11 mouse cellular contexts compared by ENCODE assay signal in the genomic region with DNA sequence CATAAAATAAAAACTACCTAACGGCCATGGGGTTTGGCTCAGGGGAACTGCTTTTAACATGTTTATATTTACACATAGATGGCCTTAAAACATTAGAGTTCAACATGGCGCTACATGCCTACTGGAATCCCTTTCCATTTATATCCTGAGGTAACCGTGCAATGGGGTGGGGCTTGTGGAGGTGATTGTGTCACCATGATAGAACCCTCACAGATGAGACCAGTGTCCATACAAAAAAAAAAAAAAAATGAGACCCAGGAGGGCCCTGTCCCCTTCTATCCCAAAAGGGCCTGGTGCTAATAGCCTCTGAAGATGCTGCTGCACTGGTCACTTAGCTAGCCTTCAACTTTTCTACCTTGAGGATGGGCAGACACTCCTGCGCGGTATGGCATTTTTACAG.
DNase-seq lines count a peak whose midpoint lies in the region; ATAC-seq and TF ChIP-seq lines count a peak whose summit lies in the region.
"Had no signal": no experiment of that assay in that cellular context is flagged by ENCODE, and none has a peak within 500 bp of the region (broad histone marks: within the 10 kb centered on the region; RNA-seq: fewer than 3 reads in every experiment).

No protein-coding gene starts in this region.

- H3K9me3 ChIP-seq in liver, embryonic 12.5 days (replicated peaks) = no peaks in the 10 kb centered on the region
- H3K9me3 ChIP-seq: embryonic facial prominence, embryonic 13.5 days had no signal

- H3K4me3 ChIP-seq in kidney, adult 2 months (ENCODE audit: insufficient read depth, low read depth, low read length) = no peak overlapping the region
- no peak overlapping the region for H3K4me3 ChIP-seq in spleen, adult 2 months (ENCODE audit: extremely low read depth, insufficient read depth, insufficient read length)
- H3K4me3 ChIP-seq in liver, embryonic 12.5 days = no peak overlapping the region
- H3K4me3 ChIP-seq: embryonic facial prominence, embryonic 13.5 days had no signal

- H3K27ac ChIP-seq in kidney, adult 2 months (ENCODE audit: insufficient read depth, low read depth, low read length) = peak overlapping the region; percentile 51
- H3K27ac ChIP-seq in spleen, adult 2 months (ENCODE audit: insufficient read depth, low read length) = peak overlapping the region; percentile 79
- peak overlapping the region; percentile 98 for H3K27ac ChIP-seq in liver, embryonic 12.5 days
- H3K27ac ChIP-seq: embryonic facial prominence, embryonic 13.5 days had no signal

- peaks cover 45% of the 10 kb centered on the region for H3K4me1 ChIP-seq in kidney, adult 2 months (ENCODE audit: control insufficient read depth, insufficient read depth, low read length)
- peaks cover 51% of the 10 kb centered on the region for H3K4me1 ChIP-seq in spleen, adult 2 months (ENCODE audit: control insufficient read depth, insufficient read depth, insufficient read length)
- peaks cover 91% of the 10 kb centered on the region for H3K4me1 ChIP-seq in liver, embryonic 12.5 days

- TF ChIP-seq CTCF in kidney, adult 2 months (conservative IDR thresholded peaks at IDR 0.05; ENCODE audit: insufficient read depth, insufficient read length, low read depth, low read length) = no peak
- no peak for TF ChIP-seq CTCF in spleen, adult 2 months (IDR thresholded peaks at IDR 0.05; ENCODE audit: extremely low read depth, insufficient read depth, insufficient read length, insufficient replicate concordance)

- H3K4me2 ChIP-seq in liver, embryonic 12.5 days = peak overlapping the region; percentile 77; the same call in 1 of the 2 replicates
- H3K4me2 ChIP-seq: embryonic facial prominence, embryonic 13.5 days had no signal

- WGBS in kidney, adult 2 months = 83% methylated on average over 5 of the region's 5 CpGs
- WGBS in spleen, adult 2 months = 90% methylated on average over 5 of the region's 5 CpGs
- WGBS in liver, embryonic 12.5 days (ENCODE audit: insufficient replicate concordance) = 77% methylated on average over 5 of the region's 5 CpGs

- H3K9ac ChIP-seq in liver, embryonic 12.5 days = peak overlapping the region; percentile 69; the same call in 1 of the 2 replicates
- H3K9ac ChIP-seq: embryonic facial prominence, embryonic 13.5 days had no signal

- no peak for ATAC-seq in liver, embryonic 12.5 days

- no peaks in the 10 kb centered on the region for H3K36me3 ChIP-seq in kidney, adult 2 months (ENCODE audit: control insufficient read depth, insufficient read depth, low read length)
- peaks cover 1% of the 10 kb centered on the region; the same call in 1 of the 2 replicates for H3K36me3 ChIP-seq in spleen, adult 2 months (ENCODE audit: control insufficient read depth, insufficient read depth, low read length)
- H3K36me3 ChIP-seq in liver, embryonic 12.5 days = peaks cover 15% of the 10 kb centered on the region
- H3K36me3 ChIP-seq: embryonic facial prominence, embryonic 13.5 days had no signal

- no peak for TF ChIP-seq POLR2A in kidney, adult 2 months (IDR thresholded peaks at IDR 0.05; ENCODE audit: low read depth, low read length)
- TF ChIP-seq POLR2A in spleen, adult 2 months (IDR thresholded peaks at IDR 0.05; ENCODE audit: low read depth, low read length) = no peak

- no peaks in the 10 kb centered on the region for H3K27me3 ChIP-seq in kidney, adult 2 months (replicated peaks; ENCODE audit: control insufficient read depth, insufficient read depth, low read length)
- no peaks in the 10 kb centered on the region for H3K27me3 ChIP-seq in spleen, adult 2 months (ENCODE audit: control insufficient read depth, insufficient read depth, low read length)
- H3K27me3 ChIP-seq in liver, embryonic 12.5 days (replicated peaks) = no peaks in the 10 kb centered on the region
- H3K27me3 ChIP-seq: embryonic facial prominence, embryonic 13.5 days had no signal

- no peak for DNase-seq in kidney, adult 2 months
- no peak for DNase-seq in kidney, adult 11 months
- no peak for DNase-seq in spleen, adult 2 months (ENCODE audit: low read depth in 1 of 2, low spot score in 2 of 2)
- no peak for DNase-seq in spleen, adult 18-20 months
- no peak for DNase-seq in ovary, postnatal 14 days (ENCODE audit: low spot score)
- no peak for DNase-seq in thymus, adult 18-20 months
- DNase-seq: adrenal gland, postnatal 36 days; cerebellum, adult 8-10 months; thymus, postnatal 36 days had no signal
